Mouse (Mus musculus): ENCODE measurements around the gene Prr29. TPM values are rescaled to one million over a fixed set of nuclear protein-coding genes. Genes with fewer than 3 reads are reported as not detected.
"Not testable (repeated sequence)": the region's sequence is repeated elsewhere in the genome, so short reads cannot be mapped to it uniquely, and the experiment has no call there.

Prr29 gene
- polyA plus RNA-seq, 1 experiment from 2014 or later, result not detected

DNA sequence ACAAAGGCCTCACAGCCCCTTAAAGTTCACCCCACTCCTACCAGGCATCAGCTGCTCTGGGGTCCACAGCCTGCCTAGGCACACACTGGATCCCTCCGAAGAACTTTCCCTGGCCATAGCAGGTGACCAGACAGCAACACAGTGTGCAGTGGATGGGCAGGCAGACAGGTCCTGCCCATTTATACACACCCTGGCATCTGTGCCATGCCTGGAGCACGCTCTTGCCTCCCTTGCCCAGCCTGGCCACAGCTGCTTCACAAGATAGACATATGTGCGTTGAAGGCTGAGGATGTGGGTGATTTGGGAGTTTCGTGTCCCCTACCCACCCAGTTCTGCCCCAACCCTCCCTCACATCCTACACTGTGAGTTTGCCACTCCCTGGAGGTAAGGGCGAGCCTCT is 27.2 kb upstream of the Prr29 start:
- Histone ChIP-seq H3K4me3 (no peak overlapping the region), H3K9me3 (no peaks in the 10 kb centered on the region), H3K9ac (no peak overlapping the region), H3K4me1 (peaks cover 8% of the 10 kb centered on the region; the same call in 1 of the 2 replicates), H3K27me3 (no peaks in the 10 kb centered on the region), H3K36me3 (no peaks in the 10 kb centered on the region), H3K4me2 (replicated peaks) (no peak overlapping the region), H3K27ac (no peak overlapping the region)
- 79% methylated on average over 5 of the region's 5 CpGs for WGBS
- ATAC-seq (ENCODE audit: insufficient number of reproducible peaks, insufficient read depth, low FRiP score, low TSS enrichment), result no peak

DNA sequence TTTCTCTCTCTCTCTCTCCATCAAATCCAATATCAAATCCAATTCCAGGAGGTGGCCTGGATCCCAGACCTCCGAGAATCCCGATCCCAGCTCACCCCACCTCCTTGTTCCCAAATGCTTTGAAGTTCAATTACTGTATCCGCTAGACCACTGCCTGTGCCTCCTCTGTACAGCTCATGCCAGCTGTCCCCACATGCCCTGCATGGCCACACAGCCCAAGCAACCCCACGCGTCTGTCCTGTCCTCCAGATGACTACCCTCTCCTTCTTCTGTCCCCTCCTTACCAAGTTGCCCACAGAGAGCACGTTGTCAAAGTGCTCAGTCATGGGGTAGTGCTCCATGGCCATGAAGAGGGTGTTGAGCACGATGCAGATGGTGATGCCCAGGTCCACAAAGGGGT is 26.4 kb upstream of the Prr29 start:
- Histone ChIP-seq H3K4me2 (replicated peaks) (no peak overlapping the region), H3K27ac (no peak overlapping the region), H3K27me3 (no peaks in the 10 kb centered on the region), H3K4me3 (no peak overlapping the region), H3K9ac (no peak overlapping the region), H3K9me3 (no peaks in the 10 kb centered on the region), H3K36me3 (no peaks in the 10 kb centered on the region), H3K4me1 (peaks cover 8% of the 10 kb centered on the region; the same call in 1 of the 2 replicates)
- 78% methylated on average over 7 of the region's 7 CpGs for WGBS
- ATAC-seq (ENCODE audit: insufficient number of reproducible peaks, insufficient read depth, low FRiP score, low TSS enrichment), result no peak

DNA sequence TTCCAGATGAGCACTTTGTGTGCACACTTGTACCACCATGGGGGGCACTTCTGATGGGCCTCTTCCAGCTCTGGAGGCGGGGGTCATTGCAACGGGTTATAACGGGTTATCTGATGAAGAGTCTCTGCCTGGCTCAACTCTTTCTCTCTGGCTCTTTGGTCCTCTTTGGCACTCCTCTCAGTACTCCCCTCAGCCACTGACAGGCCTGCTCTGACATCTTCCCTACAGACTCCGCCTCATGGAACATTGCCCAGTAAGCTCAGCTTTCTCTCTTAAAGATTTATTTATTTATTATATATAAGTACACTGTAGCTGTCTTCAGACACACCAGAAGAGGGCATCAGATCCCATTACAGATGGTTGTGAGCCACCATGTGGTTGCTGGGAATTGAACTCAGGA is 25.9 kb upstream of the Prr29 start:
- not testable (repeated sequence) for H3K4me3 ChIP-seq; H3K9me3 ChIP-seq; H3K9ac ChIP-seq; H3K27me3 ChIP-seq; H3K4me1 ChIP-seq; ATAC-seq (ENCODE audit: insufficient number of reproducible peaks, insufficient read depth, low FRiP score, low TSS enrichment); H3K36me3 ChIP-seq; H3K4me2 ChIP-seq (replicated peaks); H3K27ac ChIP-seq
- WGBS, result 93% methylated on average over 4 of the region's 4 CpGs

DNA sequence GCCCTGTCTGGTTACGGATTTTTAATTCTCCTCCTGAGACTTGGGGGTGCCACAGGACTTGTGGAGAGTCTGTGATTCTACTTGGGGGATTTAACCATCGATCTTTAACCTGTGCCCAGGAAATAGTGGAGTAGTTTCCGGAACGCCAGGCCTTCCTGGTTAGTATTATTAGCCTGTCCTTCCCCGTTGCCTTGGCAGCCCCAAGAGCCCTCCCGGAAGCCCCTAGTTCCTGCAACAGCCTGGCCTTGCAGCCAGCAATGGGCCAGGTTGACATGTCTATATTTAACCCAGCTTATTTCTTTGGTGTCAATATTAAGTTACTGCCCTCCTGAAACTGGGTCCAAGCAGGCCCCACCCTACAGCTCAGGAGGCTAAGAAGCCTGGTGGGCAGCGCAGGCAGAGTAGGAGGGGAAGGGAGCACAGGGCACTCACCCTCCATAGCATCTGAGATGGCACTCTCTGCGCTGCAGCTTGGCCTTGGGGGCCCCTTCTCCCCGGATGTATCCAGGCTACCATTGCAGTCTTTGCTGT is 24.2 kb upstream of the Prr29 start:
- 77% methylated on average over 9 of the region's 9 CpGs for WGBS
- Histone ChIP-seq H3K36me3 (no peaks in the 10 kb centered on the region), H3K9me3 (no peaks in the 10 kb centered on the region), H3K4me1 (0 out of 2 replicates have a peak, but pooled peaks cover 4% of the 10 kb centered on the region), H3K4me2 (replicated peaks) (no peak overlapping the region), H3K9ac (no peak overlapping the region), H3K27me3 (no peaks in the 10 kb centered on the region), H3K4me3 (no peak overlapping the region), H3K27ac (no peak overlapping the region)
- ATAC-seq (ENCODE audit: insufficient number of reproducible peaks, insufficient read depth, low FRiP score, low TSS enrichment), result no peak

DNA sequence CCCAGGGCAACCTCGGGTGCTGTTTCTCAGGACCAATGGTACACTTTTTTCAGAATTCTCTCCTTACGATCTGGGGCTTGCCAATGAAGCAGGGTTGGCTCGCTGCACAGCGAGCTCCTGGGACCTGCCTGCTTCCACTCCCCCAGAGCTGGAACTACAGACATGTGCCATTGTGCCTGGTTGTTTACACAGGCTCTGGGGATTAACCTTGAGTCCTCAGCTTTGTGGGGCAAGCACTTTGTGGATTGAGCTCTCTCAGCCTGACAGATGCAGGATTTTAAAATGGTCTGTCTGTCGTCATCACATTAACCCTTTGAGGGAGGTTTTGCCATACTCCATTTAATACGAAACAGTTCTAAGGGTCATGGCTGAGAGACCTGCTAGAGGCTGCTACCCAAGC is 20.4 kb upstream of the Prr29 start:
- ATAC-seq (ENCODE audit: insufficient number of reproducible peaks, insufficient read depth, low FRiP score, low TSS enrichment), result no peak
- Histone ChIP-seq H3K4me3 (no peak overlapping the region), H3K4me1 (0 out of 2 replicates have a peak, but pooled peaks cover 4% of the 10 kb centered on the region), H3K36me3 (no peaks in the 10 kb centered on the region), H3K4me2 (replicated peaks) (no peak overlapping the region), H3K9ac (no peak overlapping the region), H3K9me3 (no peaks in the 10 kb centered on the region), H3K27me3 (no peaks in the 10 kb centered on the region), H3K27ac (no peak overlapping the region)
- 43% methylated on average over 6 of the region's 6 CpGs for WGBS

DNA sequence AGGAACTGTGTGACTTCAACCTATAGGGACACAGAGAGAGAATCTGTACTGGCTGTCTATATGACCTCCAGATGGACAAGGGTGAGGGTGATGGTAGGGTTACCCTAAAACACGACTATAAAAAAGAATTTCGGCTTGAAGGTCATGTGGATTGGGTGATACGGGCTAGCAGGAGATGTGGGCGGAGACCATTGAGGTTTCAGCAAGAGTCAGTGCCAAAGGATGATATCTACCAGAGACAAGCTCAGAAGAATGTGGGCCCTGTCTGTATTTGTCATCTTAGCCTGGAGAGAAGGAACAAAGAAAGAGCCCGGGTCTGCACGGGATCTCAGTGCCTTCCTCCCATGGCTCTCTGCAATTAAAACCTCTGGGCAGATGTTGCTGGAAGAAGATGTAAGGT is 15.5 kb upstream of the Prr29 start:
- Histone ChIP-seq H3K9me3 (no peaks in the 10 kb centered on the region), H3K4me3 (no peak overlapping the region), H3K4me1 (no peaks in the 10 kb centered on the region), H3K4me2 (replicated peaks) (no peak overlapping the region), H3K9ac (no peak overlapping the region), H3K27me3 (no peaks in the 10 kb centered on the region), H3K36me3 (no peaks in the 10 kb centered on the region), H3K27ac (no peak overlapping the region)
- ATAC-seq (ENCODE audit: insufficient number of reproducible peaks, insufficient read depth, low FRiP score, low TSS enrichment), result no peak
- 82% methylated on average over 6 of the region's 6 CpGs for WGBS

DNA sequence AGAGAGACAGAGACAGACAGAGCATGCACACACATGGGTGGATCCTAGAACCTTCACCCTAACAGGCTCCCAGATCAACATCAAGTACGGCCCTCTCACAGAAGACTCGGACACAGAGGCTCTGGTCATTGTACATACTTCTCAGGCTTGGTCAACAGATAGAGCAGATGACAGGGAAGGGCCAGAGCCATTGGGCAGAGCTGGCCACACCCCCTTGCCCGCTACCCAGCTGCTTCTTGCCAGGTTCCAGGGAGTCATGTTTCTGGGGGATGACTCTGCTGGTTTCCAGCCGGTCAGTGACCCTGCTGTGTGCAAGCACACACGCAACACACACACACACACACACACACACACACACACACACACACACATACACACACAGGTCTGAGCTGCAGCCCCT is 14.4 kb upstream of the Prr29 start:
- no peaks in the 10 kb centered on the region for H3K27me3 ChIP-seq
- WGBS, result 42% methylated on average over 5 of the region's 5 CpGs
- no peaks in the 10 kb centered on the region for H3K36me3 ChIP-seq
- no peaks in the 10 kb centered on the region for H3K4me1 ChIP-seq
- H3K4me2 ChIP-seq (replicated peaks), result no peak overlapping the region
- H3K4me3 ChIP-seq, result no peak overlapping the region
- no peak overlapping the region for H3K27ac ChIP-seq
- ATAC-seq (ENCODE audit: insufficient number of reproducible peaks, insufficient read depth, low FRiP score, low TSS enrichment), result no peak
- no peaks in the 10 kb centered on the region for H3K9me3 ChIP-seq
- H3K9ac ChIP-seq, result no peak overlapping the region

DNA sequence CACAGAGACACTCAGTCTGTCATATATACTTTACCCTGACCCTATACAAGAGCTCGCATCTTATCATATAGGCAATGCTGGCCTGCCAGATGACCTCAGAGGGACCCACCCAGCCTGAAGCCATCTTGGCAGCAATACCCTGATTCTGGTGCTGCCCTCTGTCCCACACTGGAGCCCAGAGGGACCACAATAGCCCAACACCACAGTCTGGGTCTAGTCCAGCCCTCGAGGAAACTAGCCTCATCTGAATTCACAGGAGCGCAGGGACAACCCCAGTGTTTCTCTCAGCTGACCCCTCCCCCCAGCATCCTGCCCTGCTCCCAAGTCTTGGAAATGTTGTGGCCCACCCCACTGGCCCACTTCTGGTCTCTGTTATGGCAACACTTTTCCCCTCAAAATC is 14.0 kb upstream of the Prr29 start:
- no peak overlapping the region for H3K27ac ChIP-seq
- WGBS, result 47% methylated on average over 3 of the region's 3 CpGs
- no peak overlapping the region for H3K4me3 ChIP-seq
- H3K36me3 ChIP-seq, result no peaks in the 10 kb centered on the region
- H3K4me1 ChIP-seq, result no peaks in the 10 kb centered on the region
- H3K4me2 ChIP-seq (replicated peaks), result no peak overlapping the region
- H3K27me3 ChIP-seq, result no peaks in the 10 kb centered on the region
- no peak overlapping the region for H3K9ac ChIP-seq
- no peak for ATAC-seq (ENCODE audit: insufficient number of reproducible peaks, insufficient read depth, low FRiP score, low TSS enrichment)
- H3K9me3 ChIP-seq, result no peaks in the 10 kb centered on the region

DNA sequence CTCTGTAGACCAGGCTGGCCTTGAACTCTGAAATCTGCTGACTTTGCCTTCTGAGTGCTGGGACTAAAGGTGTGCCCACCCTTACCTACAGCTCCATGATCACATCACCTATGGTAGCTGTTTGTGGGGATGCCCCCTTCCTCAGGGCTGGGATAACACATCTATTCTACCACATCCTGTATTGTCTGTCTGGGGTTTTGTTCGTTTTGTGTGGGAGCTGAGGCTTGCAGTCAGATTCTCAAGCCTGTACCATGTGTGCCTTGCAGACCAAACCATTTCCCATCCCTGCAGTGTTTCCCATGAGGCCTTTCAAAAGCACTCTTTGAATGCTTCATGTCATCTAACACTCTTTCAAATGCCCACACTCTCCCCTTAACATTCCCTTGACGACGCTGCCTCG is 13.3 kb upstream of the Prr29 start:
- WGBS, result 80% methylated on average over 4 of the region's 4 CpGs
- H3K27ac ChIP-seq, result no peak overlapping the region
- no peak overlapping the region for H3K9ac ChIP-seq
- H3K4me3 ChIP-seq, result no peak overlapping the region
- no peaks in the 10 kb centered on the region for H3K27me3 ChIP-seq
- H3K4me1 ChIP-seq, result no peaks in the 10 kb centered on the region
- ATAC-seq (ENCODE audit: insufficient number of reproducible peaks, insufficient read depth, low FRiP score, low TSS enrichment), result no peak
- no peaks in the 10 kb centered on the region for H3K9me3 ChIP-seq
- no peaks in the 10 kb centered on the region for H3K36me3 ChIP-seq
- H3K4me2 ChIP-seq (replicated peaks), result no peak overlapping the region

DNA sequence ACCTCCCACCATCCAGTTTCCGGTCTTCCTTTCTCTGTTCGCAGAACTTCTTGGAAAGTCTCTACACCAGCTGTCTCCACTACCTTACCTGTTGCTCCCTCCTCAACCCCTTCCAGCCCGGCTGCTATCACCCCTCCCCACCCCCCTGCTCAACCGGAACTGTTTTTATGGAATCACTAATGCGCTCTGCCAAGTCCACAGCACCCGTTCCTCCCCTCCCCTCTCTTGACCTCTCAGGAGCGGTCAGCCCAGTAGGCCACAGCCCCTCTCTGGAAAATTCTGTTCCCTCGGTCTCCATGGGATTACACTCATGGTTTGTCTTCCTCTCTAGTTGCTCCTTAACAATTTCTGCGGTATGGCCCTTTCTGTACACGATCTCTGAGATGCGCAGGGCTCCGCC is 12.1 kb upstream of the Prr29 start, which contains the start of gene Scn4a:
Gene Scn4a (minus strand): TSS at position 101 of the 400 bp plus-strand sequence.
- no peaks in the 10 kb centered on the region for H3K4me1 ChIP-seq
- H3K9ac ChIP-seq, result no peak within 1 kb of the TSS
- H3K9me3 ChIP-seq, result no peaks in the 10 kb centered on the region
- no peak within 1 kb of the TSS for H3K4me2 ChIP-seq (replicated peaks)
- no peak within 1 kb of the TSS for H3K27ac ChIP-seq
- H3K36me3 ChIP-seq, result no peaks in the 10 kb centered on the region
- H3K4me3 ChIP-seq, result no peak within 1 kb of the TSS
- 91% methylated on average over 12 of the region's 12 CpGs for WGBS
- no peaks in the 10 kb centered on the region for H3K27me3 ChIP-seq
- ATAC-seq (ENCODE audit: insufficient number of reproducible peaks, insufficient read depth, low FRiP score, low TSS enrichment), result no peak

DNA sequence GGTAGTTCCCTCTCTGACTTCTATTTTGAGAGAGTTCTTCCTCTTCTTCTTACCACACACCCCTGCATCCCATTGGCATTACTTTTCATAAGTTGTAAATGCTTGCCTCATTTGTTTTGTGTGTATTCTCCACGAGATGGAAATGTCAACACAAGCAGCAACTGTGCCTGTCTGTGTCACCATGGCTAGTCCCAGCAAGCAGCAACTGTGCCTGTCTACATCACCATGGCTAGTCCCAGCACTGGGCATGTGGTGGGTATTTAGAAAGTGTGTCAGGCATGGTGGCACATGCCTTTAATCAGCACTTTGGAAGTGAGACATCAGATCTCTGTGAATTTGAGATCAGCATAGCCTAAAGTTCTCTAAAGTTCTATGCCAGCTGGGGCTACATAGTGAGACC is 11.1 kb upstream of the Prr29 start:
- Histone ChIP-seq H3K36me3 (no peaks in the 10 kb centered on the region), H3K27ac (no peak overlapping the region), H3K9me3 (no peaks in the 10 kb centered on the region), H3K4me2 (replicated peaks) (no peak overlapping the region), H3K4me3 (no peak overlapping the region), H3K4me1 (no peaks in the 10 kb centered on the region), H3K9ac (no peak overlapping the region), H3K27me3 (no peaks in the 10 kb centered on the region)
- no peak for ATAC-seq (ENCODE audit: insufficient number of reproducible peaks, insufficient read depth, low FRiP score, low TSS enrichment)
- 64% methylated on average over 1 of the region's 1 CpGs for WGBS

DNA sequence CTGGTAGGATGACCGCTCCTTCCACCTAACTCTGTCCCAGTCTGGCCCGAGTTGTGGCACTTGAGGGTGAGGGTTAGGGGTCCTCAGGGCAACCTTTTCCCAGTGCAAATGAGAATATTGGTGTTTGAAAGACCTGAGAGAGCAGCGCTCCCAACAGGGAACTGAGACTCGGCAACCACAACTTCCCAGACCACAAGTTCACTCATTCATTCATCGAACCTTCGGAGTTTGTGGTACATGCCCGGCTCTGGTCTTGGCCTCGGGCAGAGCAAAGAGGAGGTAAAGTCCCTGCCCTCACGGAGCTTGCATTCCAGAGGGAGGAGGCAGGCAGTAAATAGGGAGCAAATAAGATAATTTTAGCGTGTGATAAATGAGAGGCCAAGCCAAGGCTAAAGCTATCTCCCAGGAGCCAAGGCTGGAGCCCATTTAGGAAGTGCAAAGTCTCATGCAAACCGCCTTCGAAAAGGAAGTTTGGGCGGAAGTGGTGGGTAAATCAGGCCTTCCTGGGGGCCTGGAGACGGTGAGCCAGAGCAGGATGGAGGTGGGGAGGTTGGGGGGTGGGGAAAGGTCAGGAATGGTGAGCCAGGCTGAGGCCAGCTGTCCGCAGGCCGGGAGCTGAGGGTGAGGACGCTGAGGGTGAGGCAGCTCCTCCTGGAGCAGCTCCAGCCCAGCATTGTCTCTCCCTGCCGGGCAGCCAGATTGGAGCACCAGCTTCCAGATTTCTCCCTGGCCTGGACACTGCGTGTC is 9.7 kb upstream of the Prr29 start:
- no peak for ATAC-seq (ENCODE audit: insufficient number of reproducible peaks, insufficient read depth, low FRiP score, low TSS enrichment)
- no peak overlapping the region for H3K27ac ChIP-seq
- WGBS, result 60% methylated on average over 19 of the region's 19 CpGs

More for the DNA sequence above, 9.7 kb upstream of the Prr29 start:
- Histone ChIP-seq H3K4me3 (no peak overlapping the region), H3K4me1 (no peaks in the 10 kb centered on the region), H3K9ac (no peak overlapping the region), H3K27me3 (no peaks in the 10 kb centered on the region), H3K36me3 (no peaks in the 10 kb centered on the region), H3K4me2 (replicated peaks) (no peak overlapping the region), H3K9me3 (no peaks in the 10 kb centered on the region)
